Mouse (Mus musculus) urinary bladder, postnatal 14 days (tissue): Measurements from ENCODE around the gene Chil5.
"Not testable (repeated sequence)": the region's sequence is repeated elsewhere in the genome, so short reads cannot be mapped to it uniquely, and the experiment has no call there.

ENCODE experiments used
- DNase-seq: peaks from one replicate; pipeline ENCODE4 v3.0.0; 2021; ENCODE audit warnings: low spot score

Gene Chil5

DNA sequence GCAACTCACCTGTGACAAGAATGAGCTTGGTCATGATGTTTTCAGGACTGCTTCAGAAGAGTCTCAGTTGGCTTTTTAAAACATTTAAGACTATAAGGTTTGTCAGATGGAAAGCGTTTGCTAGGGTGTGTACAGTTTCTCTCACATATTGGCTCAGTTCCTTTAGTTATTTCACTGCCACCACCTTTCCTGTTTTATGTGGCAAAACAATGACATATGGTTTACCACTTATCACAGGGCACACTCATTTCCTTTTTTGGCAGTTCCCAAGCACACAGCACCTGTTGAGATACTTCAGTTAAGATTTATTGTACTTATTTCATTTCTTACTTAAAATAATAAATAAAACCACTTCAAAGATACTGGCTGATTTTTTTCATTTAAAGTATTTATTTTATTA, at the start of gene Chil5:
Gene Chil5, minus strand, starts transcription at position 34 of the 400 bp plus-strand sequence.
- DNase-seq, result no peak

DNA sequence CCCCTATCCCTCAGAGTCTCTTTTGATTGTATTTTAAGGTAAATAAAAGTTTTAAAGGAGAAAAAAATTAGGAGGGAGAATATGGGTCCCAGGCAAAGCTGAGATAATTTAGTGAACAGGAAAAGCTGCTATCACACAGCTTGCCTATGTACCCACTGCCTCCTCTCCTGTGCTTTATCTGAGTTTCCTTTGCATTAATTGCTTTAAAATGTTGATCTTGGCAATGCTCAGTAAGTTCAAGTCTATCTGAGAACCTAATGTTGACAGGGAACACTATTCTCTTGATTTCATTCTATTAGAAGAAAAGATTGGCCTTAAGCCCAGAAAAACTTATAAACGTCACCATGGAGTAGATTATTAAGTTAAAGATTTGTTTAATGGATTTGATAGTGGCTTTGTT, 42.2 kb upstream of the Chil5 start:
- DNase-seq, result no peak

DNA sequence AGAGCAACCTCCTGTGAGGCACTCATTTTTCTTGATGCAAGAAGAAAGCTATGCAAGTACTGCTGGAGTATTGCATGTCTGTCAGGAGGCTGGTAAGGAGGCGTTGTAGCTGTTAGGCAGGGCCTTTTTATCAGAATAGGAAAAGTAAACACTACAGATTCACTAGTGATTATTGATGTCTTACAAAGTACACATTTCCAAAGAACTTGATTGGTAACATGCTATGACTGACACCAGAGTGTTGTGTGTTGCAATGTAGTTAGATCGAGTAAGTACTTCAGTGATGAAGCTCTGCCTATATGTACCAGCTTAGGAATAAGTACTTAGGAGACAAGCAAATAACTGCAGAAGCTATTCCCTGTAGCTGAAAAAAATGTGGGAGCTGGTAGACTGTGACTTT, 38.4 kb upstream of the Chil5 start:
- DNase-seq, result no peak

DNA sequence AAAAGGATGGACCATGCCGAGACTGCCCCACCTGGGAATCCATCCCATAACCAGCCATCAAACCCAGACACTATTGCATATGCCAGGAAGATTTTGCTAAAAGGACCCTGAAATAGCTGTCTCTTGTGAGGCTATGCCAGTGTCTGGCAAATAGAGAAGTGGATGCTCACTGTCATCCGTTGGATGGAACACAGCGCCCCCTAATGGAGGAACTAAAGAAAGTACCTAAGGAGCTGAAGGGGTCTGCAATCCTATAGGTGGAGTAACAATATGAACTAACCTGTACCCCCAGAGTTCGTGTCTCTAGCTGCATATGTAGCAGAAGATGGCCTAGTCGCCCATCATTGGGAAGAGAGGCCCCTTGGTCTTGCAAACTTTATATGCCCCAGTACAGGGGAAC, 35.1 kb upstream of the Chil5 start:
- DNase-seq, result not testable (repeated sequence)

GRCm38 (mm10) chr3:106057966-106058365, 25.4 kb upstream of the Chil5 start:
- no peak for DNase-seq

- no peak for DNase-seq
These were observed 19.3 kb upstream of the Chil5 start for GRCm38 (mm10) chr3:106051896-106052295.

DNA sequence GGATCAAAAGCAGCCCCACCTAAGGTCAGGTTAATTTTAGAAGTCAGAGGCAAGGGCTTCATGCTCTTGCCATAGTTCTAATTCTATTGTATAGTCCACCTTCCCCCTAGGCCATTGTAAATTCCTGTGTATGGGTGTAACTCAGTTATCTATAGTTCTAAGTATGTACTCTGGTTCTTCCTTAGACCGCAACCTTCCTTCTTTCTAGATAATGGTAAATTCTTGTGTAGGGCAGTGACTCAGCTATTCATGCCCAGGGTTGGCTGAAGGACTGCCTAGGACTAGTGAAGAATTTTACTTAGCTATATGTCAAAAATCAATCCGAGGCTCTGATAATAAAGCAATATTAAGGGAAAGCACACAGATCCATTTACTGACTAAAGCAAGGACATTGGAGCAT, 7.7 kb upstream of the Chil5 start:
- DNase-seq, result no peak

- no peak for DNase-seq
These were observed 8.5 kb downstream of the Chil5 start for GRCm38 (mm10) chr3:106024135-106024534.

GRCm38 (mm10) chr3:106021840-106022239, 10.8 kb downstream of the Chil5 start:
- no peak for DNase-seq

DNA sequence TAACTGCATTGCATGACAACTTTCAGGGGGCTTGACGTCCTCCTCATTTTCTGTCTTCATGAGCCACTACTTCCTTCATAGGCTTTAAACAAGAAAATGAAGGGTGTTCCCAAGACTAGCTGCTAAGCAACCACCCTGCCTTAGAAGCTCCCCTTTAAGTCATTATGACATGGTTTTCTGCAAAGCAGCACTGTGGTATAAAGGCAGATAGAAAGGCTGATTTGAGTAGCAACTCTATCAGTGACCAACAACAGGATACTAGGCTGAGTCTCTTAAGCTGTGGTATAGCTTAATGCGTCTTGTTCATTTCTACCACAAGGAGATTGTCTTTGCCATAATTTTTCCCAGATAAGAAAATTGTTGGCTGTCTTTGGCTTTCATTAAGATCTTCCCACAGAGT, 18.1 kb downstream of the Chil5 start, which contains the start of gene Pifo:
Gene Pifo, minus strand, starts transcription at position 101 of the 400 bp plus-strand sequence.
- no peak for DNase-seq

DNA sequence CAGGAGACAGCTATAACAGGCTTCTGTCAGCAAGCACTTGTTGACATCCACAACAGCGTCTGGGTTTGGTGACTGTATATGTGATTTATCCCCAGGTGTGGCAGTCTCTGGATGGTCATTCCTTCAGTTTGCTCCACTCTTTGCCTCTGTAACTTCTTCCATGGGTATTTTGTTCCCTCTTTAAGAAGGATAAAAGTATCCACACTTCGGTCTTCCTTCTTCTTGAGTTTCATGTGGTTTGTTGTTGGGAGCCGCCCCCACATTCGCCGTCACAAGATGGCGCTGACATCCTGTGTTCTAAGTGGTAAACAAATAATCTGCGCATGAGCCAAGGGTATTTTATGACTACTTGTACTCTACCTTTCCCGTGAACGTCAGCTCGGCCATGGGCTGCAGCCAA, 29.3 kb downstream of the Chil5 start:
- not testable (repeated sequence) for DNase-seq

DNA sequence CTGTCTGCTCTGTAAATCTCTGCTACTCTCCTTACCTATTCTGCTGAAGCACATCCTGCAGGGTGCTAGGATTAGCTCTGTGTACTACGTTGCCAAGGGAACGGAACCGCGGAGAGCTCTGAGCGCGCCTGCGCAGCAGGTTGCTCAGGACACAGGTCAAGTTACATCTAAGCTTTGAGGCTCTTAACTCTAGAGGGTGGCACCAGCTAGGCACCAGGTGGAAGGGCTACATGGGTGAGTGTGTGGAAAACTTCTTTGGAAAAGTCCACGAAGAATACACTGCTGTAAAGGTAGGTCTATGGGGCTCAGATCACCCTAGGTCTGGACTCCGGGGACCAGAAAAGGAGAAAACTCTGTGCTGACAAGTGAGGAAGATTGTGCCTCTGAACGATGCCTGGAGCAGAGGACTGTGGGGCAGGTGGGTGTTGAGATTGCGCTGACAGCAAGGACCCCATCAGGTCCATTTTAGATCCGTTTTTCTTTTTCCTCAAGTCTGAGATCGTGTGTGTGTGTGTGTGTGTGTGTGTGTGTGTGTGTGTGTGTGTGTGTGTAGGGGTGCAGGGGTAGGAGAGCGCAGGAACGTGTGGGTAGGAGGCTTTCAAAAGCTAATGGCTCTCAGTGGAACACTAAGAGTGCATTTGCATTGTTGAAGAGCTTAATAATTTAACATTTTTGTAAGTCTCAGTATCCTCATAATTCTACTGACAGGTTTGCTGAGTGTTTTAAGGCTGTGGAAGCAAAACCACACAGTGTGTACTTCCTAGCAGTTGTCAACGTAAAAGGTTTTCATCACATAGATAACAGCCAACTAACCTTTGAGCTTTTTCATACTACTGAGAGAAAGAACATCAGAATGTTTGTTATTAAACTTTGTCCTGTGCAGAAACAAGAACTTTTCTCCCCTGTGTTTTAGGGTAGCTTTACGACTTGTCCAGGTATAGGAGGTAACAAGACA, 30.9 kb downstream of the Chil5 start:
- DNase-seq, result no peak

- DNase-seq, result no peak
These were observed 31.8 kb downstream of the Chil5 start for GRCm38 (mm10) chr3:106000707-106001375.

DNA sequence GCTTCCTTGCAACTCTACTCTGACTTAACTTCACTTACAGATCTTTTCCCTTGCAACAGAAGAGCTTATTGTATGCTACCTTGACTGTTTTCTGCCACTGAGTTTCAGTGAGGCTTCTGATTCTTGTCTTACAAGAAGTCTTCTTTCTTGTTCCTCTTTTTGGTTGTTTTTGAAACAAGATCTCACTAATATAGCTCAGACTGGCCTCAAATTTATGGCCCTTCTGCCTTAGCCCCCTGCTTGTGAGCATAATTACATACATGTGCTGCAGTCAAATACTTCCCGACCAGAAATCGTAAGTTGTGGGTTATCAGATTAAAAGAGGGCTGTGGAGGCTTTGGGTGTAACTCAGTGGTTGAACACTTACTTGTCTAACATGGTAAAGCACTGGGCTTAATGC, 37.9 kb downstream of the Chil5 start:
- DNase-seq, result no peak

DNA sequence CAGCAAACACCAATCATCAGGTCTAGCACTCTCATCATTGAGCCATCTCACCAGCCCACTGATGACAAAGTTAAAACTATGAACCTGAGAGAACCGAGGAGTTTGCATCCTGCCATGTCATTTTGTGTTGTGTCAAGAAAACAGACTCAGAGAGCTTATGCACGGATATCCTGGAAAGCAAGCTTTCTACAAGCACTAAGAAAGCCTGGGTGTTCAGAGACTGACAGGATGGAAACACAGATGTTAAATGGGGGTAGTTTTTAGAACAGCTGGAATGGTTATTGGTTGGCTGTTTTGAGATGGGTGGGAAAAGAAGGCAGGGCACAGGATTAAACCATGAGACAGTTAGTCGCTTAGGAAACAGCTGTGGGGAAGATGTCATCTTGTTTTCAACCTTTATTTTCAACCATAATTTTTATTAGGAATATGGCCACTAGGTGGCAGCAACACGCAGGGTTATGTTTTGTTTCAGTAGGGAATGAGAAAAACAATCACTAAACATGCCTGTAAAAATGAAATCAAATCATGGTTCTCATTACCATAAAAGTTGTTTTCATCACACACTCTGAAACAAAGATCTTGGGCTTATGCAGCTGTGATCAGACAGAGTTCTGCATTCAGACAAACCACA, 40.8 kb downstream of the Chil5 start:
- DNase-seq, result peak; percentile 51

DNA sequence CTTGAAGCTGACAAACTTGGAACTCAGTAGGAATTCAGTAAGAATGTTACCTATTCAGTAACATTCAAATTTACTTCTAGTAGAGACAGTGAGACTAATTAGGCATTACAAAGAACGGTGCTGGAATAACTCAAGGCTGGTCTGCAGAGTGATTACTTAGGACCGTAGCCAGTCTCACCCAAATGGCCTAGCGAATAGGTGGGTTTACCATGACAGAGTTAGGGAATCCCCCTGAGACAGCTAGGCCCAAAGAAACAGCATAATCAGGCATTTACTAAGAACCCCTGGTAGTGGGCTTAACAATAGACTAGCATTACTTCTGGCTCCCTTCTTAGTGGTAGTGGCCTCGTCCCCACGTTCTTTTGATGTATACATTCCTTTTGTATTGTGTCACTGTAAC, 43.0 kb downstream of the Chil5 start:
- not testable (repeated sequence) for DNase-seq

DNA sequence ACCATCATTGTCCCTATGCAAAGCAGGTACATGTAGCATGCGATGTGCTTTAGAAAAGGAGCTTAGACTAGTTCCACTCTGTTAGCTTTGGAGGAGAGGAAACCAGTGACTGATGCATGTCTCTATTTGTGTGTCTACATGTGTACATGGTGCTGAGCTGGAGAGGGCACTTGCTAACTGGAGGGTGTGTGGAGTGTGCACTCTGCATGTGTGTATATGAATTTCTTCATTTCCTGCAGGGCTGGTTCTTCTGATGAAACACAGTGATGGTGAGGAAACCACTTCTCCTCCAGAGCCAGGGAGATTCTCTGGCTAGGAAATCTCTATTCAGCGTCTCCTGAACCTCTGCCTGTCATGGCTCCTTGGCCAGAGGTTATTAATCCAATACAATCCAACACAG, 58.4 kb downstream of the Chil5 start:
- DNase-seq, result no peak

- no peak for DNase-seq
These were observed 59.2 kb downstream of the Chil5 start, which contains the start of gene Ovgp1 for GRCm38 (mm10) chr3:105973411-105973810. Ovgp1 (plus strand) TSS chr3:105973711.

DNA sequence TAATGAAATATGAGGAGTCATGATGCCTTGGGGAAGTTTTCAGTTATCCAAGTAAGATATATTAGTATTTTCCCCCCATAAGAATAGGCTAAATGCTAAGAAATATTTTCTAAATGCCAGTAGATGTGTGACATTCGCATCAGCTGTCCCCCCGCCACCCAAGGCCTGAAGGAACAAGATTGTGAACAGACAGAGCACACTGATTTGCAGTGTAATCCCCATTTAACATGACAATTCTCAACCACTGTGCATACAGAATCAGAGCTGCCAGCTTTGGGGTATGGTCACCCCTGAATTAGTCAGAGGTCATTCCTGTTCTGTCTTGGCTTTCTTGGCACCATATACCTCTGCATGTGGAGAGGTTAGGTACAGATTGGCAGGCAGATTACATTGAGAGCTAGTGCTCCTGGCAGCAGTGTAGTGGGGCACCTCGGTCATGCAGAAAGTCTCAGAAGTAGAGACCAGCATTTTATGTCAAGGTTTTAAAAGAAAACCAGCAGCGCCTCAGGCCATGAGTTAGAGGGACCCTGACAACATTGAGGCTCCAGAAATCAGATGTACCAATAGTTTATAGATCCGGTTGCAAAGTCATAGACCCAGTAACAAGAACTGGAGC, 60.7 kb downstream of the Chil5 start:
- DNase-seq, result no peak
